Comparison of ENCODE assay signal across 8 mouse cellular contexts in the genomic region with DNA sequence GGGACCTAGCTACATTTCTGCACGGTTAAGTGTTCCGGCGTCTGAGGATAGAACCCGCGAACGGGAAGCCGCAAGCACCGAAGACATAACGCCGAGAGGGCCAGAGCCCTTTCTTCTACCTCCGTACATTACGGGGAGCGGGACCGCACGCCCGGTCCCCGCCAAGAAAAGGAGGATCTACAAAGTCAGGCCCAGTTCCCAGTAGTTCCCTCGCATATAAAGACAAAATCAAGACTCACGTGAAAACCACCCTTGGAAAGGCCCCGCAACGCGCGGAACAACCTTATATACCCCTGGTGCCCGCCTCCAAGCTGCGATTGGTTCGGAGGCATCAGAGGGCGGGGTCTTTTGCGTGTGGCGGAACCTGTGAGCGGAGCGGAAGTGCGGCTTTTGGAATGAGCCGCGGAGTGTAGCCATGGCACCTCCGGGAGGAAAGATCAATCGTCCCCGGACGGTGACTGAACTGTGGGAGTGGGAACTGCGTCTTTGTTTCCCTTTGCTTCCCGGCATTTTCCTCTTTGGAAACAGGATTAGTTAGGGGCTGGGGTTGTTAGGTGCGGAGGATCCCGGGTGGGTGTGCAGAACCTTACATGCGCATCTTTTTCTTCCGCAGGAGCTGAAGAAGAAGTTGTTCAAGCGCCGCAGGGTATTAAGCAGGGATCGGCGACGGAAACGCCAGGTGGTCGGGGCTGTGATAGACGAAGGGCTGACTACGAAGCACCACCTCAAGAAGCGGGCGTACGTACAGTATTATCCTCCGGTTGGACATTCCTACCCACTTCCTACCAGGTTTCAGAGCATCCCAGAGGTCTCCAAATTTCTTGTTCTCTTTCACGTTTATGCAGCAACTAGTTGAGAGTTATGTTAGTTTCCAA. TPM values are rescaled to one million over a fixed set of nuclear protein-coding genes. Genes with fewer than 3 reads are reported as not detected.
DNase-seq lines count a peak whose midpoint lies in the region; ATAC-seq and TF ChIP-seq lines count a peak whose summit lies in the region.

A gene (plus strand): TSS at position 343 of the 875 bp plus-strand sequence.
A gene (plus strand): TSS at position 416 of the 875 bp plus-strand sequence.

- H3K4me3 ChIP-seq in CH12.LX (replicated peaks in 1 of 3; ENCODE audit: low read depth in 2 of 3, low read length in 2 of 3, poor library complexity in 1 of 3) = peak within 1 kb of the TSS; percentile 72 to 81 (median 77)
- peak within 1 kb of the TSS; percentile 63 for H3K4me3 ChIP-seq in forebrain, embryonic 12.5 days (replicated peaks)
- peak within 1 kb of the TSS; percentile 61 for H3K4me3 ChIP-seq in liver, postnatal 0 days (ENCODE audit: low read depth, low read length)
- H3K4me3 ChIP-seq in neural tube, embryonic 14.5 days (ENCODE audit: low read depth, low read length) = peak within 1 kb of the TSS; percentile 54

- TF ChIP-seq POLR2A in CH12.LX (IDR thresholded peaks at IDR 0.05; ENCODE audit: low read depth, low read length) = peak; percentile 99

- TF ChIP-seq EP300 in CH12.LX (IDR thresholded peaks at IDR 0.05; ENCODE audit: low read length) = no peak
- no peak for TF ChIP-seq EP300 in liver, postnatal 0 days (IDR thresholded peaks at IDR 0.05; ENCODE audit: low read depth)

- no peak for TF ChIP-seq RAD21 in CH12.LX (IDR thresholded peaks at IDR 0.05; ENCODE audit: low read depth, low read length)

- H3K36me3 ChIP-seq in CH12.LX (replicated peaks in 1 of 2; ENCODE audit: control insufficient read depth in 1 of 2, insufficient read depth in 1 of 2, low read length in 1 of 2) = peaks cover 14 to 22% of the 10 kb centered on the region in 2 experiments
- peaks cover 13% of the 10 kb centered on the region for H3K36me3 ChIP-seq in forebrain, embryonic 12.5 days (replicated peaks)
- H3K36me3 ChIP-seq in liver, postnatal 0 days (replicated peaks; ENCODE audit: insufficient read depth, low read length) = peaks cover 10% of the 10 kb centered on the region; the same call in 1 of the 2 replicates
- 0 out of 2 replicates have a peak, but pooled peaks cover 3% of the 10 kb centered on the region for H3K36me3 ChIP-seq in neural tube, embryonic 14.5 days (ENCODE audit: control insufficient read depth, insufficient read depth, low read length)

- H3K4me1 ChIP-seq in CH12.LX (ENCODE audit: control insufficient read depth in 1 of 2, insufficient read depth in 2 of 2) = peaks cover 0 to 30% of the 10 kb centered on the region in 2 experiments; a peak in 2 of 4 replicates
- H3K4me1 ChIP-seq in forebrain, embryonic 12.5 days = peaks cover 24% of the 10 kb centered on the region
- H3K4me1 ChIP-seq in liver, postnatal 0 days (ENCODE audit: insufficient read depth) = peaks cover 17% of the 10 kb centered on the region
- H3K4me1 ChIP-seq in neural tube, embryonic 14.5 days (ENCODE audit: control insufficient read depth, insufficient read depth, low read length) = peaks cover 16% of the 10 kb centered on the region

- dilution Hi-C loops in CH12.LX (cut with MboI; ENCODE audit: extremely low pct_ligation_motif_present, extremely low pct_unique_long_range_greater_than_20kb, low sequenced_read_pairs) = no loop called here

- H3K27me3 ChIP-seq in CH12.LX (replicated peaks) = no peaks in the 10 kb centered on the region
- no peaks in the 10 kb centered on the region for H3K27me3 ChIP-seq in forebrain, embryonic 12.5 days
- no peaks in the 10 kb centered on the region for H3K27me3 ChIP-seq in liver, postnatal 0 days (ENCODE audit: insufficient read depth, low read length)
- H3K27me3 ChIP-seq in neural tube, embryonic 14.5 days (ENCODE audit: control insufficient read depth, insufficient read depth, low read length) = no peaks in the 10 kb centered on the region

- no peaks in the 10 kb centered on the region for H3K9me3 ChIP-seq in CH12.LX (replicated peaks; ENCODE audit: low read length)
- no peaks in the 10 kb centered on the region for H3K9me3 ChIP-seq in forebrain, embryonic 12.5 days
- H3K9me3 ChIP-seq in liver, postnatal 0 days (ENCODE audit: low read length) = no peaks in the 10 kb centered on the region
- H3K9me3 ChIP-seq in neural tube, embryonic 14.5 days (ENCODE audit: control insufficient read depth, low read length) = no peaks in the 10 kb centered on the region

- no peak for TF ChIP-seq CTCF in CH12.LX (conservative IDR thresholded peaks at IDR 0.05 in 1 of 2, IDR thresholded peaks at IDR 0.05 in 1 of 2; ENCODE audit: low read depth in 2 of 2, low read length in 2 of 2)
- no peak for TF ChIP-seq CTCF in liver, postnatal 0 days (IDR thresholded peaks at IDR 0.05; ENCODE audit: low read depth)

- WGBS in forebrain, embryonic 12.5 days = under 1% methylated on average over 58 of the region's 58 CpGs
- under 1% methylated on average over 58 of the region's 58 CpGs for WGBS in large intestine, adult 2 months
- under 1% methylated on average over 58 of the region's 58 CpGs for WGBS in liver, postnatal 0 days (ENCODE audit: insufficient replicate concordance)
- under 1% methylated on average over 58 of the region's 58 CpGs for WGBS in neural tube, embryonic 14.5 days

- peak within 1 kb of the TSS; percentile 50; the same call in 1 of the 2 replicates for H3K27ac ChIP-seq in CH12.LX (ENCODE audit: insufficient read depth, low read depth)
- H3K27ac ChIP-seq in forebrain, embryonic 12.5 days = peak within 1 kb of the TSS; percentile 87
- peak within 1 kb of the TSS; percentile 79 for H3K27ac ChIP-seq in liver, postnatal 0 days (ENCODE audit: low read depth)
- H3K27ac ChIP-seq in neural tube, embryonic 14.5 days (ENCODE audit: low read depth, low read length) = peak within 1 kb of the TSS; percentile 80

- peak; percentile 95 for ATAC-seq in forebrain, embryonic 12.5 days (ENCODE audit: low FRiP score)
- peak; percentile 94 for ATAC-seq in liver, postnatal 0 days
- peak; percentile 96 for ATAC-seq in neural tube, embryonic 14.5 days (ENCODE audit: low read depth)

- H3K79me2 ChIP-seq in CH12.LX (replicated peaks; ENCODE audit: control insufficient read depth, extremely low read depth, insufficient read depth, poor library complexity, severe bottlenecking) = peaks cover 35% of the 10 kb centered on the region

- H3K9ac ChIP-seq in CH12.LX (ENCODE audit: insufficient read depth, low read depth) = peak within 1 kb of the TSS; percentile 95
- H3K9ac ChIP-seq in forebrain, embryonic 12.5 days = peak within 1 kb of the TSS; percentile 78
- peak within 1 kb of the TSS; percentile 69 for H3K9ac ChIP-seq in liver, postnatal 0 days (replicated peaks)
- peak within 1 kb of the TSS; percentile 71 for H3K9ac ChIP-seq in neural tube, embryonic 14.5 days (replicated peaks; ENCODE audit: low read depth, low read length)

- in situ Hi-C loops in CH12.LX (cut with MboI; ENCODE audit: low pct_ligation_motif_present, low pct_unique_long_range_greater_than_20kb, low sequenced_read_pairs) = no loop called here

- intact Hi-C loops in heart, postnatal 10 days (cut with DNase I) = no loop called here

- DNase-seq in CH12.LX (ENCODE audit: extremely low read depth) = peak; percentile 97
- peak; percentile 95 for DNase-seq in c-Kit-positive CD71-positive TER-119-negative erythroid progenitor cells, embryonic 14.5 days (ENCODE audit: low read depth)
- DNase-seq in heart, postnatal 10 days = peak; percentile 96 to 97
- DNase-seq in large intestine, adult 2 months (ENCODE audit: low read depth, low spot score) = peak; percentile 87
- DNase-seq in liver, postnatal 0 days = peak; percentile 97
- peak; percentile 95 for DNase-seq in testis, postnatal 10 days (ENCODE audit: low spot score)

- H3K4me2 ChIP-seq in CH12.LX (ENCODE audit: insufficient read depth, low read depth, poor library complexity, severe bottlenecking) = peak within 1 kb of the TSS; percentile 66
- peak within 1 kb of the TSS; percentile 74 for H3K4me2 ChIP-seq in forebrain, embryonic 12.5 days
- H3K4me2 ChIP-seq in liver, postnatal 0 days (ENCODE audit: low read depth, low read length) = peak within 1 kb of the TSS; percentile 70
- peak within 1 kb of the TSS; percentile 80 for H3K4me2 ChIP-seq in neural tube, embryonic 14.5 days (ENCODE audit: low read depth, low read length)

TF ChIP-seq in CH12.LX, 34 proteins besides CTCF, POLR2A, EP300 and RAD21 (continues in another document):
- no peak for TF ChIP-seq ZC3H11A (IDR thresholded peaks at IDR 0.05; ENCODE audit: low read depth, low read length)
- peak; percentile 99 for TF ChIP-seq NELFE (IDR thresholded peaks at IDR 0.05; ENCODE audit: low read depth, low read length)
- no peak for TF ChIP-seq GABPA (IDR thresholded peaks at IDR 0.05; ENCODE audit: insufficient replicate concordance, low read depth, low read length)
- no peak for TF ChIP-seq MAFK (IDR thresholded peaks at IDR 0.05; ENCODE audit: insufficient replicate concordance, low read length)
- TF ChIP-seq ZKSCAN1 (IDR thresholded peaks at IDR 0.05; ENCODE audit: borderline replicate concordance, low read depth, low read length) = no peak
- TF ChIP-seq JUN (IDR thresholded peaks at IDR 0.05; ENCODE audit: insufficient read depth, low read depth, low read length) = no peak
- TF ChIP-seq USF1 (IDR thresholded peaks at IDR 0.05; ENCODE audit: low read depth, low read length) = no peak
- TF ChIP-seq PAX5 (IDR thresholded peaks at IDR 0.05; ENCODE audit: low read length) = no peak
- TF ChIP-seq ZNF384 (IDR thresholded peaks at IDR 0.05; ENCODE audit: low read depth, low read length) = no peak
- peak; percentile 89 for TF ChIP-seq MXI1 (IDR thresholded peaks at IDR 0.05; ENCODE audit: low read depth, low read length)
- 0 out of 2 replicates have a peak, but pooled peaks have one; percentile 30 for TF ChIP-seq ETS1 (conservative IDR thresholded peaks at IDR 0.05; ENCODE audit: low read depth, low read length)

RNA-seq across cellular contexts. Expression of the first gene that starts in this region (rescaled TPM):
- total RNA-seq in CH12.LX (2012; rRNA removed) (157 and 224 TPM in 2 replicates), CH12.LX (2014; rRNA removed) (198 and 218 TPM in 2 replicates)
- 161 and 176 TPM in 2 replicates for polyA plus RNA-seq in CH12.LX (2012; ENCODE audit: insufficient read length, low read depth)
- 91.0 and 104 TPM in 2 replicates for polyA plus RNA-seq in forebrain, embryonic 12.5 days (2016; fragmentation: Nextera tagmentation; extraction: Ambion mirVana)
- total RNA-seq in heart, postnatal 10 days (2021) = 10 to 100 TPM; 16.6 to 23.0 TPM
- 17.7 and 21.0 TPM in 2 replicates for polyA plus RNA-seq in large intestine, adult 2 months (2012; rRNA removed)
- 30.5 and 32.5 TPM in 2 replicates for polyA plus RNA-seq in liver, postnatal 0 days (2015; fragmentation: Nextera tagmentation; extraction: Ambion mirVana)
- 39.0 and 48.9 TPM in 2 replicates for polyA plus RNA-seq in neural tube, embryonic 14.5 days (2014; fragmentation: Nextera tagmentation; extraction: Ambion mirVana)

RNA-seq across cellular contexts. Expression of the second gene that starts in this region (rescaled TPM):
- total RNA-seq in CH12.LX (2012; rRNA removed) (not detected in 2 replicates), CH12.LX (2014; rRNA removed) (not detected in 2 replicates)
- 11.1 and 53.2 TPM in 2 replicates for polyA plus RNA-seq in CH12.LX (2012; ENCODE audit: insufficient read length, low read depth)
- polyA plus RNA-seq in forebrain, embryonic 12.5 days (2016; fragmentation: Nextera tagmentation; extraction: Ambion mirVana) = not detected in 2 replicates
- total RNA-seq in heart, postnatal 10 days (2021) = 1 to 10 TPM in 1 of 2 experiments, not detected in 1; 6.4 TPM
- polyA plus RNA-seq in large intestine, adult 2 months (2012; rRNA removed) = not detected in 2 replicates
- not detected in 2 replicates for polyA plus RNA-seq in liver, postnatal 0 days (2015; fragmentation: Nextera tagmentation; extraction: Ambion mirVana)
- polyA plus RNA-seq in neural tube, embryonic 14.5 days (2014; fragmentation: Nextera tagmentation; extraction: Ambion mirVana) = 0.39 TPM in 1 of 2 replicates, not detected in the other

Comparison
In these comparisons a context has a peak if more than half of its experiments do, and no peak if none do; other contexts are left out.
1. Peak in every context shown above with its lines: DNase-seq, ATAC-seq, H3K4me3 ChIP-seq and H3K27ac ChIP-seq.
2. RNA of the first gene that starts in this region (total RNA-seq): 157 to 224 TPM in CH12.LX; 16.6 to 23.0 TPM in heart, postnatal 10 days; every median in the first group is over 4 times any median in the second.